Mouse (Mus musculus): ENCODE results near the gene C2cd4b. TPM values are rescaled to one million over a fixed set of nuclear protein-coding genes. Genes with fewer than 3 reads are reported as not detected.
"Not testable (repeated sequence)": the region's sequence is repeated elsewhere in the genome, so short reads cannot be mapped to it uniquely, and the experiment has no call there.

C2cd4b gene
- polyA plus RNA-seq, 1 experiment, result 25.6 TPM

- no peak for TF ChIP-seq POLR2A (IDR thresholded peaks at IDR 0.05; ENCODE audit: control insufficient read depth, low read depth, low read length)
- TF ChIP-seq CTCF (IDR thresholded peaks at IDR 0.05; ENCODE audit: control insufficient read depth, insufficient read depth, insufficient replicate concordance, low read depth, low read length), result no peak; the same call in 1 of the 2 replicates
- no peak overlapping the region for H3K4me3 ChIP-seq (ENCODE audit: control insufficient read depth, low read depth, low read length)
- peaks cover 9% of the 10 kb centered on the region for H3K4me1 ChIP-seq (ENCODE audit: control insufficient read depth, insufficient read depth, low read length)
- H3K27ac ChIP-seq (ENCODE audit: control insufficient read depth, insufficient read depth, low read depth, low read length), result no peak overlapping the region
- H3K36me3 ChIP-seq (ENCODE audit: control insufficient read depth, insufficient read depth, low read length), result peaks cover 1% of the 10 kb centered on the region; the same call in 1 of the 2 replicates
- H3K27me3 ChIP-seq (ENCODE audit: control insufficient read depth, insufficient read depth, low read length), result no peaks in the 10 kb centered on the region
These were observed 551 bp upstream of the C2cd4b start for GRCm38 (mm10) chr9:67758686-67759085.

GRCm38 (mm10) chr9:67759956-67760764 lies 923 bp downstream of the C2cd4b start:
- H3K36me3 ChIP-seq (ENCODE audit: control insufficient read depth, insufficient read depth, low read length); H3K4me1 ChIP-seq (ENCODE audit: control insufficient read depth, insufficient read depth, low read length); H3K27ac ChIP-seq (ENCODE audit: control insufficient read depth, insufficient read depth, low read depth, low read length); H3K27me3 ChIP-seq (ENCODE audit: control insufficient read depth, insufficient read depth, low read length): not testable (repeated sequence)
- H3K4me3 ChIP-seq (ENCODE audit: control insufficient read depth, low read depth, low read length), result peak overlapping the region; percentile 79

DNA sequence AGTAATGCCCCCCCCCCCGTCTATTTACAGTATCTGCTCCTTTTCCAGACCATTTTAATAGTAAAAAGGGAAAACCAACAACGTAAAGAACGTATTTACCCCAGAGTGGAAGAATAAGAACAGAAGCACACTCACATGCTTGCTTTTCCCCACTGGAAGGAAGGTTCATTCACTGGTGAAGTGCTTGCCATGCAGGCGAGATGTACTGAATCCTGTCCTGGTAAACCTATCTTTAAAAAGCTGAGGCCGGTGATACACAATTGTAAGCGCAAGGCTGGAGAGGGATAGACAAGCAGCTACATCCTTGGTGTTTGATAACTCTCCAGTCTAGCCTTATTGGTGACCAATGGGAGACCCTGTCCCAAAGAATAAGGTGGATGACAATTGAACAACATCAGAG lies 1.8 kb downstream of the C2cd4b start:
- TF ChIP-seq CTCF (IDR thresholded peaks at IDR 0.05; ENCODE audit: control insufficient read depth, insufficient read depth, insufficient replicate concordance, low read depth, low read length), result no peak
- no peak for TF ChIP-seq POLR2A (IDR thresholded peaks at IDR 0.05; ENCODE audit: control insufficient read depth, low read depth, low read length)
- no peak overlapping the region for H3K4me3 ChIP-seq (ENCODE audit: control insufficient read depth, low read depth, low read length)
- no peaks in the 10 kb centered on the region for H3K27me3 ChIP-seq (ENCODE audit: control insufficient read depth, insufficient read depth, low read length)
- H3K36me3 ChIP-seq (ENCODE audit: control insufficient read depth, insufficient read depth, low read length), result no peaks in the 10 kb centered on the region
- H3K4me1 ChIP-seq (ENCODE audit: control insufficient read depth, insufficient read depth, low read length), result peaks cover 9% of the 10 kb centered on the region
- no peak overlapping the region for H3K27ac ChIP-seq (ENCODE audit: control insufficient read depth, insufficient read depth, low read depth, low read length)

DNA sequence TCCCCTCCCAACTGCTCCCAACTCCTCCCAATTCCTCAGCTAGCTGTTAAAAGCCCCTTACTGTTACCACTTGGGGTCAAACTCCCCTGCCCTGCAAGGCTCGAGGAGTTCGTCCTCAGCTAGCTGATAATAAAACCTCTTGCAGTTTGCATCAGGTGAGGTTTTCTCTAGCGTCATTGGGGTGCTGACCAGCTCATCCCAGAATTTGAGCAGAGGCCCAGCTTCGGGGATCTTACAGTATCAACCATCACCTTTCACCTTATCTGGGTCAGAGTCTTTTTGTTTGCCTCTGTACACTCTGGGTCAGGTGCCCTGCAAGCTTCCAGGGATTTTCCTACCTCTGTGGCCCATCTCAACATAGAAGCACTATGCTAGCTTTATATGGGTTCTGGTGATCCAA lies 4.1 kb downstream of the C2cd4b start:
- no peak overlapping the region for H3K27ac ChIP-seq (ENCODE audit: control insufficient read depth, insufficient read depth, low read depth, low read length)
- H3K27me3 ChIP-seq (ENCODE audit: control insufficient read depth, insufficient read depth, low read length), result no peaks in the 10 kb centered on the region
- H3K4me3 ChIP-seq (ENCODE audit: control insufficient read depth, low read depth, low read length), result no peak overlapping the region
- no peaks in the 10 kb centered on the region for H3K36me3 ChIP-seq (ENCODE audit: control insufficient read depth, insufficient read depth, low read length)
- TF ChIP-seq POLR2A (IDR thresholded peaks at IDR 0.05; ENCODE audit: control insufficient read depth, low read depth, low read length), result no peak
- TF ChIP-seq CTCF (IDR thresholded peaks at IDR 0.05; ENCODE audit: control insufficient read depth, insufficient read depth, insufficient replicate concordance, low read depth, low read length), result no peak
- H3K4me1 ChIP-seq (ENCODE audit: control insufficient read depth, insufficient read depth, low read length), result peaks cover 9% of the 10 kb centered on the region

- Histone ChIP-seq H3K27me3 (ENCODE audit: control insufficient read depth, insufficient read depth, low read length) (no peaks in the 10 kb centered on the region), H3K27ac (ENCODE audit: control insufficient read depth, insufficient read depth, low read depth, low read length) (no peak overlapping the region), H3K4me3 (ENCODE audit: control insufficient read depth, low read depth, low read length) (no peak overlapping the region), H3K36me3 (ENCODE audit: control insufficient read depth, insufficient read depth, low read length) (no peaks in the 10 kb centered on the region), H3K4me1 (ENCODE audit: control insufficient read depth, insufficient read depth, low read length) (no peaks in the 10 kb centered on the region; the same call in 1 of the 2 replicates)
- no peak for TF ChIP-seq CTCF (IDR thresholded peaks at IDR 0.05; ENCODE audit: control insufficient read depth, insufficient read depth, insufficient replicate concordance, low read depth, low read length)
- no peak for TF ChIP-seq POLR2A (IDR thresholded peaks at IDR 0.05; ENCODE audit: control insufficient read depth, low read depth, low read length)
These were observed 7.2 kb downstream of the C2cd4b start for GRCm38 (mm10) chr9:67766405-67766804.

DNA sequence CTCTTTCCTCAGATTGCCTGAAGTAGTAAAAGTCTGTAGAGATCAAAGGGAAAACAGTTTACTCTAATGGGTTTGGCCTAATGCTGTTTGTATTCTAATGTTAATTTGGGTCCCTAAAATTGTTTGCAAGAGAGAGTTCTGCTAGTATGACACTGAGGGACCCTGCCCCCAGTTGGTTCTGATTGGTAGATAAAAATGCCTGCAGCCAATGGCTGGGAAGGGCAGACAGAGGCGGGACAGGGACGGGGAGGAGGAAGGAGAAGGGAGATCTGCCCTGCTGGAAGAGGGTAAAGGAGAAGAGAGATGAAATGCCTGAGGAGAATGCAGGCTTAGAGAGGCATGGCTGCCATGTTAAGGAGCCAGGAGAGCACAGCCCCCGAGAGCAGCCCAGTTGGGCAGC lies 7.7 kb downstream of the C2cd4b start:
- no peaks in the 10 kb centered on the region for H3K36me3 ChIP-seq (ENCODE audit: control insufficient read depth, insufficient read depth, low read length)
- H3K4me1 ChIP-seq (ENCODE audit: control insufficient read depth, insufficient read depth, low read length), result no peaks in the 10 kb centered on the region; the same call in 1 of the 2 replicates
- no peak overlapping the region for H3K27ac ChIP-seq (ENCODE audit: control insufficient read depth, insufficient read depth, low read depth, low read length)
- no peak overlapping the region for H3K4me3 ChIP-seq (ENCODE audit: control insufficient read depth, low read depth, low read length)
- H3K27me3 ChIP-seq (ENCODE audit: control insufficient read depth, insufficient read depth, low read length), result no peaks in the 10 kb centered on the region
- no peak for TF ChIP-seq POLR2A (IDR thresholded peaks at IDR 0.05; ENCODE audit: control insufficient read depth, low read depth, low read length)
- no peak for TF ChIP-seq CTCF (IDR thresholded peaks at IDR 0.05; ENCODE audit: control insufficient read depth, insufficient read depth, insufficient replicate concordance, low read depth, low read length)

DNA sequence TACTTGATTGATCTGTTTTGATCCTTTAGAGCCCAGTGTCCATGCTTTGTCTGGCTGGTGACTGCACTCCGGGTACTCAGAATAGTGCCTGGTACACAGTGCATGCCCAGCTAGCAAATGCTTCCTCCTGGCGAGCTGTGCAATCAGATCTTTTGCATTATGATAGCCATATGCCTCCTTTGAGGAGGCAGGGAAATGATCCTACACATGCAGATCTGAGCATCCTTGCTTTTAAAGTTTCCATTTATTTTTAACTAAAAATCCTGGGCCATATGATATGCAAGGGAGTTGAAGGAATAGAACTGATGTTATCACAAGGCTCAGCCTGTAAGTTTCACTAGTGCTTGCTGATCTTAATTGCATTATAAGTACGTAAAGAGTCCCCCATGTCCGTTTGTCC lies 9.6 kb downstream of the C2cd4b start:
- no peaks in the 10 kb centered on the region for H3K27me3 ChIP-seq (ENCODE audit: control insufficient read depth, insufficient read depth, low read length)
- TF ChIP-seq POLR2A (IDR thresholded peaks at IDR 0.05; ENCODE audit: control insufficient read depth, low read depth, low read length) (no peak), CTCF (IDR thresholded peaks at IDR 0.05; ENCODE audit: control insufficient read depth, insufficient read depth, insufficient replicate concordance, low read depth, low read length) (no peak)
- no peaks in the 10 kb centered on the region for H3K36me3 ChIP-seq (ENCODE audit: control insufficient read depth, insufficient read depth, low read length)
- H3K4me3 ChIP-seq (ENCODE audit: control insufficient read depth, low read depth, low read length), result no peak overlapping the region
- H3K4me1 ChIP-seq (ENCODE audit: control insufficient read depth, insufficient read depth, low read length), result no peaks in the 10 kb centered on the region; the same call in 1 of the 2 replicates
- H3K27ac ChIP-seq (ENCODE audit: control insufficient read depth, insufficient read depth, low read depth, low read length), result no peak overlapping the region

Measured in testis, adult 2 months (tissue).